Comparison of ENCODE assay signal across 8 mouse cellular contexts in genomic region chr1:119504260-119505062, GRCm38 (mm10). TPM values are rescaled to one million over a fixed set of nuclear protein-coding genes. Genes with fewer than 3 reads are reported as not detected.
A peak's percentile ranks its signal among the peaks of the same experiment; 100 is the strongest.
DNase-seq lines count a peak whose midpoint lies in the region; ATAC-seq and TF ChIP-seq lines count a peak whose summit lies in the region.

TSS of gene Ralb (minus strand) at chr1:119504794.

- H3K4me2 ChIP-seq in heart, embryonic 15.5 days = peak within 1 kb of the TSS; percentile 76
- H3K4me2 ChIP-seq in liver, embryonic 14.5 days (ENCODE audit: low read depth) = peak within 1 kb of the TSS; percentile 71
- H3K4me2 ChIP-seq in neural tube, embryonic 11.5 days (ENCODE audit: low read depth) = peak within 1 kb of the TSS; percentile 65
- peak within 1 kb of the TSS; percentile 72 for H3K4me2 ChIP-seq in stomach, postnatal 0 days (replicated peaks; ENCODE audit: low read depth)

- H3K4me3 ChIP-seq in forebrain, embryonic 10.5 days = peak within 1 kb of the TSS; percentile 81
- H3K4me3 ChIP-seq in heart, embryonic 15.5 days = peak within 1 kb of the TSS; percentile 81
- H3K4me3 ChIP-seq in liver, embryonic 14.5 days (ENCODE audit: insufficient read depth in 1 of 2, low read depth in 2 of 2, low read length in 2 of 2) = peak within 1 kb of the TSS; percentile 65 to 70
- peak within 1 kb of the TSS; percentile 62 for H3K4me3 ChIP-seq in neural tube, embryonic 11.5 days (ENCODE audit: low read depth, low read length)
- peak within 1 kb of the TSS; percentile 87 for H3K4me3 ChIP-seq in stomach, postnatal 0 days (ENCODE audit: low read depth, low read length)

- peaks cover 40% of the 10 kb centered on the region for H3K4me1 ChIP-seq in forebrain, embryonic 10.5 days
- H3K4me1 ChIP-seq in heart, embryonic 15.5 days (replicated peaks) = peaks cover 40% of the 10 kb centered on the region
- H3K4me1 ChIP-seq in liver, embryonic 14.5 days (replicated peaks; ENCODE audit: control insufficient read depth in 2 of 2, insufficient read depth in 2 of 2, low read length in 1 of 2) = peaks cover 6 to 22% of the 10 kb centered on the region in 2 experiments; a peak in 3 of 4 replicates
- peaks cover 3% of the 10 kb centered on the region; the same call in 1 of the 2 replicates for H3K4me1 ChIP-seq in neural tube, embryonic 11.5 days (ENCODE audit: control insufficient read depth, insufficient read depth, low read length)
- H3K4me1 ChIP-seq in stomach, postnatal 0 days (replicated peaks; ENCODE audit: control insufficient read depth, insufficient read depth) = 0 out of 2 replicates have a peak, but pooled peaks cover 2% of the 10 kb centered on the region

- WGBS in forebrain, embryonic 10.5 days = under 1% methylated on average over 57 of the region's 57 CpGs
- WGBS in heart, embryonic 15.5 days = under 1% methylated on average over 57 of the region's 57 CpGs
- under 1% methylated on average over 57 of the region's 57 CpGs for WGBS in liver, embryonic 14.5 days (ENCODE audit: insufficient replicate concordance)
- WGBS in neural tube, embryonic 11.5 days = 0% methylated on average over 53 of the region's 57 CpGs
- WGBS in stomach, postnatal 0 days = under 1% methylated on average over 57 of the region's 57 CpGs

- peak within 1 kb of the TSS; percentile 88 for H3K27ac ChIP-seq in forebrain, embryonic 10.5 days
- peak within 1 kb of the TSS; percentile 91 for H3K27ac ChIP-seq in heart, embryonic 15.5 days
- no peak within 1 kb of the TSS for H3K27ac ChIP-seq in liver, embryonic 14.5 days
- H3K27ac ChIP-seq in neural tube, embryonic 11.5 days (ENCODE audit: low read depth, low read length) = no peak within 1 kb of the TSS
- peak within 1 kb of the TSS; percentile 93 for H3K27ac ChIP-seq in stomach, postnatal 0 days (replicated peaks)

- peak; percentile 97 for ATAC-seq in heart, embryonic 15.5 days (replicated peaks; ENCODE audit: insufficient number of reproducible peaks, insufficient read depth, low FRiP score, low read depth)
- ATAC-seq in liver, embryonic 14.5 days (ENCODE audit: insufficient read depth) = peak; percentile 97
- ATAC-seq in neural tube, embryonic 11.5 days (ENCODE audit: insufficient read depth, low FRiP score, low TSS enrichment) = peak; percentile 99
- ATAC-seq in stomach, postnatal 0 days (ENCODE audit: low FRiP score, low TSS enrichment) = peak; percentile 98

- DNase-seq in CD8-positive naive resting alpha-beta T cell, adult 2 months (ENCODE audit: low read depth in 2 of 2, low spot score in 2 of 2) = peak; percentile 80 to 87
- DNase-seq in c-Kit-positive CD71-negative TER-119-negative erythroid progenitor cells, embryonic 14.5 days (ENCODE audit: low read depth) = peak; percentile 92
- peak; percentile 94 for DNase-seq in forebrain, embryonic 10.5 days (ENCODE audit: extremely low spot score, low spot score)
- peak; percentile 99 for DNase-seq in kidney, postnatal 25 days
- peak; percentile 89 to 91 (median 91) for DNase-seq in liver, embryonic 14.5 days (ENCODE audit: low read depth in 3 of 3, low spot score in 3 of 3)
- peak; percentile 93 for DNase-seq in neural tube, embryonic 11.5 days (ENCODE audit: low spot score)
- DNase-seq in stomach, postnatal 0 days (ENCODE audit: low spot score) = peak; percentile 98

- peaks cover 36% of the 10 kb centered on the region for H3K27me3 ChIP-seq in forebrain, embryonic 10.5 days (ENCODE audit: poor library complexity, severe bottlenecking)
- H3K27me3 ChIP-seq in heart, embryonic 15.5 days = no peaks in the 10 kb centered on the region
- no peaks in the 10 kb centered on the region for H3K27me3 ChIP-seq in liver, embryonic 14.5 days (ENCODE audit: control insufficient read depth, insufficient read depth, low read length)
- no peaks in the 10 kb centered on the region for H3K27me3 ChIP-seq in neural tube, embryonic 11.5 days (ENCODE audit: control insufficient read depth, insufficient read depth, low read length)
- H3K27me3 ChIP-seq in stomach, postnatal 0 days (ENCODE audit: control insufficient read depth, insufficient read depth, low read length) = no peaks in the 10 kb centered on the region

- no peak for TF ChIP-seq CTCF in liver, embryonic 14.5 days (IDR thresholded peaks at IDR 0.05; ENCODE audit: low read depth)
- 0 out of 2 replicates have a peak, but pooled peaks have one; percentile 1 for TF ChIP-seq CTCF in stomach, postnatal 0 days (IDR thresholded peaks at IDR 0.05; ENCODE audit: low read depth)

- H3K36me3 ChIP-seq in forebrain, embryonic 10.5 days (replicated peaks) = peaks cover 3% of the 10 kb centered on the region; the same call in 1 of the 2 replicates
- peaks cover 9% of the 10 kb centered on the region for H3K36me3 ChIP-seq in heart, embryonic 15.5 days
- no peaks in the 10 kb centered on the region for H3K36me3 ChIP-seq in liver, embryonic 14.5 days (replicated peaks; ENCODE audit: control insufficient read depth, insufficient read depth, low read depth)
- H3K36me3 ChIP-seq in neural tube, embryonic 11.5 days (ENCODE audit: control insufficient read depth, insufficient read depth, low read length) = no peaks in the 10 kb centered on the region
- H3K36me3 ChIP-seq in stomach, postnatal 0 days (ENCODE audit: control insufficient read depth, insufficient read depth, low read length) = peaks cover 3% of the 10 kb centered on the region; the same call in 1 of the 2 replicates

- H3K9me3 ChIP-seq in forebrain, embryonic 10.5 days = no peaks in the 10 kb centered on the region
- H3K9me3 ChIP-seq in heart, embryonic 15.5 days (replicated peaks) = no peaks in the 10 kb centered on the region
- H3K9me3 ChIP-seq in liver, embryonic 14.5 days (ENCODE audit: control insufficient read depth, low read length) = no peaks in the 10 kb centered on the region
- H3K9me3 ChIP-seq in neural tube, embryonic 11.5 days (ENCODE audit: control insufficient read depth, low read length) = no peaks in the 10 kb centered on the region
- no peaks in the 10 kb centered on the region for H3K9me3 ChIP-seq in stomach, postnatal 0 days (ENCODE audit: control insufficient read depth, low read length)

- peak within 1 kb of the TSS; percentile 75 for H3K9ac ChIP-seq in heart, embryonic 15.5 days
- peak within 1 kb of the TSS; percentile 14 for H3K9ac ChIP-seq in liver, embryonic 14.5 days (replicated peaks)
- H3K9ac ChIP-seq in neural tube, embryonic 11.5 days (ENCODE audit: low read length) = peak within 1 kb of the TSS; percentile 66
- peak within 1 kb of the TSS; percentile 83 for H3K9ac ChIP-seq in stomach, postnatal 0 days (ENCODE audit: low read length)

- TF ChIP-seq EP300 in liver, embryonic 14.5 days (IDR thresholded peaks at IDR 0.05; ENCODE audit: low read depth) = no peak
- no peak for TF ChIP-seq EP300 in stomach, postnatal 0 days (optimal IDR thresholded peaks at IDR 0.05)

RNA-seq across cellular contexts. Expression of gene Ralb, which starts in this region (rescaled TPM):
- 80.8 and 84.0 TPM in 2 replicates for polyA plus RNA-seq in forebrain, embryonic 10.5 days (2016; fragmentation: Nextera tagmentation; extraction: Ambion mirVana)
- 134 and 137 TPM in 2 replicates for polyA plus RNA-seq in heart, embryonic 15.5 days (2015; fragmentation: Nextera tagmentation; extraction: Ambion mirVana)
- 8.7 and 11.6 TPM in 2 replicates for polyA plus RNA-seq in liver, embryonic 14.5 days (2012; rRNA removed)
- 25.7 and 26.0 TPM in 2 replicates for polyA plus RNA-seq in liver, embryonic 14.5 days (2014; fragmentation: Nextera tagmentation; extraction: Ambion mirVana)
- 78.6 and 84.1 TPM in 2 replicates for polyA plus RNA-seq in neural tube, embryonic 11.5 days (2014; fragmentation: Nextera tagmentation; extraction: Ambion mirVana)
- 102 TPM in 2 replicates for polyA plus RNA-seq in stomach, postnatal 0 days (2015; fragmentation: Nextera tagmentation; extraction: Ambion mirVana)

Comparison
In these comparisons a context has a peak if more than half of its experiments do, and no peak if none do; other contexts are left out.
1. H3K27ac ChIP-seq: peak in forebrain, embryonic 10.5 days (single experiment), heart, embryonic 15.5 days (single experiment) and stomach, postnatal 0 days (single experiment); none in liver, embryonic 14.5 days (single experiment) and neural tube, embryonic 11.5 days (single experiment).
2. H3K9ac ChIP-seq: peak in every context shown above with its lines; median percentile 83 in stomach, postnatal 0 days; 75 in heart, embryonic 15.5 days; 66 in neural tube, embryonic 11.5 days; 14 in liver, embryonic 14.5 days.
3. Peak in every context shown above with its lines, with median percentiles within 50 percentile points of each other: DNase-seq, H3K4me3 ChIP-seq, ATAC-seq and H3K4me2 ChIP-seq.